Comparison of ENCODE assay signal across 8 mouse cellular contexts in genomic region chr4:155760613-155761355, GRCm38 (mm10). TPM values are rescaled to one million over a fixed set of nuclear protein-coding genes. Genes with fewer than 3 reads are reported as not detected.
A peak's percentile ranks its signal among the peaks of the same experiment; 100 is the strongest.
DNase-seq lines count a peak whose midpoint lies in the region; ATAC-seq lines count a peak whose summit lies in the region.

Atad3a (minus strand) TSS chr4:155761093.

- peak; percentile 93 for ATAC-seq in inflammation-experienced regulatory T-cells, adult 6 months
- ATAC-seq in megakaryocyte-erythroid progenitor cell, adult 5-6 weeks (replicated peaks; ENCODE audit: low FRiP score, low TSS enrichment, poor library complexity, severe bottlenecking) = peak; percentile 97

- intact Hi-C loops in gastrocnemius, postnatal 14 days (cut with DNase I; ENCODE audit: low total_unique reads) = no loop called here
- intact Hi-C loops in left cerebral cortex, postnatal 10 days (cut with DNase I) = no loop called here

- DNase-seq in adrenal gland, adult (ENCODE audit: inconsistent age in 2 of 2, low spot score in 1 of 2) = peak; percentile 98 to 99
- peak; percentile 97 for DNase-seq in embryo, embryonic 10.5 days (ENCODE audit: low spot score)
- peak; percentile 97 for DNase-seq in gastrocnemius, postnatal 14 days
- peak; percentile 96 to 98 for DNase-seq in left cerebral cortex, postnatal 10 days (ENCODE audit: extremely low spot score in 1 of 2, low spot score in 2 of 2)
- peak; percentile 96 for DNase-seq in right cerebral cortex, postnatal 25 days
- DNase-seq in urinary bladder, postnatal 4 days (ENCODE audit: low spot score in 2 of 2) = peak; percentile 96 to 98

RNA-seq across cellular contexts. Expression of gene Atad3a, which starts in this region (rescaled TPM):
- total RNA-seq in gastrocnemius, postnatal 14 days (2021) = 10 to 100 TPM; 23.9 to 26.1 TPM
- polyA plus RNA-seq in inflammation-experienced regulatory T-cells, adult 6 months (2017; shearing (Covaris generic)) = 10 to 100 TPM in 2 of 3 experiments, 1 to 10 TPM in 1; 9.8 to 27.2 (median 21.7) TPM
- total RNA-seq in left cerebral cortex, postnatal 10 days (2021) = 10 to 100 TPM; 56.0 to 57.9 TPM
- 123 and 206 TPM in 2 replicates for total RNA-seq in megakaryocyte-erythroid progenitor cell, adult 5-6 weeks (2014; fragmentation: Nextera tagmentation)
- 95.3 and 123 TPM in 2 replicates for total RNA-seq in megakaryocyte-erythroid progenitor cell, adult 5-6 weeks (2017)

Comparison
In these comparisons a context has a peak if more than half of its experiments do, and no peak if none do; other contexts are left out.
1. Peak in every context shown above with its lines: DNase-seq and ATAC-seq.